Mouse (Mus musculus) brain, adult 2 months (tissue): ENCODE results near the gene Pnpla7.

Experiments used
- DNase-seq: peaks from one replicate; pipeline ENCODE4 v3.0.0; 2011; ENCODE audit warnings: low read depth, low spot score

Pnpla7 gene

GRCm38 (mm10) chr2:25069537-25069936, 93.7 kb downstream of the Pnpla7 start:
- DNase-seq, result no peak

DNA sequence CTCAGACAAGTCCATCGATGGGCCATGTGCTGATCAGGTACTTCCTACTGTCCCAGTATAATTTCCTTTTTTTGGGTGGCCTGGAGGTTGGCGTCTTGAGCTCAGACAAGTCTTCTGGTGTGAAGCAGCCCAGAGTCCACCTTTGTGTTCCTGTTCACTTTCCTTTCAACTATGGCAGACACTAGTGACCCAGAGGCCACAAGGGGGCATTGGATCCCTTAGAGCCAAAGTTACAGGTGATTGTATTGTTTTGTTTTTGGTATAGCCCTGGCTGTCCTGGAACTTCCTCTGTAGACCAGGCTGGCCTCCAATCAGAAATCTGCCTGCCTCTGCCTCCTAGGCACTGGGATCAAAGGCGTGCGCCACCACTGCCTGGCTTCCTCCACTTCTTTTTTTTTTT, 96.6 kb downstream of the Pnpla7 start:
- DNase-seq, result no peak

GRCm38 (mm10) chr2:25075506-25075905, 99.7 kb downstream of the Pnpla7 start:
- DNase-seq, result no peak

GRCm38 (mm10) chr2:25078967-25079366, 103.1 kb downstream of the Pnpla7 start:
- DNase-seq, result no peak

DNA sequence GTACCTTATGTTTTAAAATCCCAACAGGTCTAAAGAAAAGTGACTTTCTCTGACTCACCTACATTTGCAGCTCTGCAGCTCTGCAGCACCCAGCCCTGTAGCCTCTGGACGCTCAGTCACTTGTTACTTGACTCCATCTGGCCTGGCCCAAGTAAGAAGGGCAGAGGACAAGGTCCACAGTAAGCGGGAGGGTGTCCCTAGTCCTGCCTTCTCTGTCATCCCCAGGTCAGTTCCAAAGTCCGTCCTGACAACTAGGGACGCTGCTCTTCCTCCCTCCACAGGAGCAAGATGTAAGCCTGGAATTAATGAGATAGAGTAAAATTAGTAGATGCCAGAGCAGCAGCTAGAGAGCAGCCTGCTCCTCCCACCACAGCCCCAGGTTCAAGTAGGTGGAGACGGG, 104.2 kb downstream of the Pnpla7 start, which contains the start of gene Entpd8:
Gene Entpd8 (plus strand): TSS at position 229 of the 400 bp plus-strand sequence.
- DNase-seq, result no peak

DNA sequence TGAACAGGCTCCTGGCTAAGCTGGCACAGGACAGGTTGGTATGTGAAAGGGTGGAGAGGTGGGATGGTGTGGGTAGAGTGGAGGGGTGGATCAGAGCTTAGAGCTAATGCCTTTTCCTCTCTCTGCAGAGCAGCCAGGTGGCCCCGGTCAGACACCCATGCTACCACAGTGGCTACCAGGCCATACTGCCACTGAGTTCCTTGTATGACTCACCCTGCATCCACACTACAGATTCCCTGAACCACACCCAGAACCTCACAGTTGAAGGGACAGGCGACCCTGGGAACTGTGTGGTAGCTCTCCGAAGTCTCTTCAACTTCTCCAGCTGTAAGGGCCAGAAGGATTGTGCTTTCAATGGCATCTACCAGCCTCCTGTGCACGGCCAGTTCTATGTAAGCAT, 107.9 kb downstream of the Pnpla7 start:
- no peak for DNase-seq

GRCm38 (mm10) chr2:25085571-25085970, 109.7 kb downstream of the Pnpla7 start:
- DNase-seq, result no peak

GRCm38 (mm10) chr2:25087842-25088241, 112.0 kb downstream of the Pnpla7 start:
- no peak for DNase-seq

DNA sequence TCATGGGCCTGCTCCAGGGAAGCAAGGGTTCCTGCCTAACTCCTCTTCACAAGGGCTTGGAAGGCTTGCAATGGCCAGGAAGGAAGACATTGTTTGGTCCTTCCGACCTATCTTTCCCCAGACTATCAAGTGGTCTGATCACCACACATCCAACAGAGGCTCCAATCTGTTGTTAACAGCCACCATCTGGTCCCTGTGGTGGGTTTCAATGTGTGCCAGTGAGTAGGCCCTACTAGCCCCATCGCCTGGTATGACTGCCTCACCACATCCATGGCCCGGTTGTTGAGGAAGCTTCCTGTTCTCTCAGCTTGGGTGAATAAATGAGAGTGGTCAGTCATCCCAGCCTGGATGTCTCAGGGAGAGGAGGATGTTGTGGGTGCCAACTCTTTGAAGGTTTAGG, 112.8 kb downstream of the Pnpla7 start:
- DNase-seq, result no peak

- no peak for DNase-seq
These were observed 118.9 kb downstream of the Pnpla7 start for GRCm38 (mm10) chr2:25094785-25095108.

DNA sequence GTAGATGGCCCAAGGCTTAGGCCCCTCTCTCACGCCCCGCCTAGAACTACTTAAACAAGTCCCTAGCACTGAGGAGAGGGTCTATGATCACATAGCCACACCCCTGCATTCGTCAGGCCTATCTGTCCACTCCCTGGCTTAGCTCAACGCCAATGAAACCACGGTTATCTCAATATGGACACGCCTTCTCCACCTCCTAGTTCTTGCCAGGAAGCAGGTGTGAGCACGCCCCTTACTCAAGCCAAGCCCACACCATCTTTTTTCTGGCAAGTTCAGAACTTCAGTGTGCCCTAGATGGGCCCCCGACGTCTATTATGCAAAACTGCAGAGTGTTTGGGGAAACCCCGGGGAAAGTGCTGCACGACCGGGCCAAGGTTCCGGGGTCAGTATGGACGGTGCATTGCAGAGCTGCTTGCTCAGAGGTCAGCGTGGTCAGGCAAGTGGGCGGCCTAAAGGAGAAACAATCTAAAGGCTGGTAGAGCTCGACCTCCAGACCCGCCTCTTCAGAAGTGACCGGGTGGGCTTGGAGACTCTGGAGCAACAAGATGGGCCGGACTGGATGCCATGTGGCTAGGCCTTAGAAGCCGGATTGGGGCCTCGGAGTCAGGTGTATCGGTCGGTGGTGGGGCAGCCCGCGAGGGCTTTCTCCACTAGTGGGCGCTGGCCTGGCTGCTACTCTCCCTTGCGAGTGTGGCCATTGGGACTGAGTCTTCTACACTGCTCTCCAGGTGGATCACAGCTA, 119.4 kb downstream of the Pnpla7 start, which contains the start of gene Noxa1:
Gene Noxa1 (minus strand): TSS at position 41 of the 742 bp plus-strand sequence.
- no peak for DNase-seq

GRCm38 (mm10) chr2:25098005-25098615, 122.3 kb downstream of the Pnpla7 start:
- DNase-seq, result peak; percentile 63

- peak; percentile 59 for DNase-seq
These were observed 123.1 kb downstream of the Pnpla7 start for GRCm38 (mm10) chr2:25098956-25099355.

GRCm38 (mm10) chr2:25099703-25100102, 123.9 kb downstream of the Pnpla7 start:
- DNase-seq, result peak; percentile 26
